Mouse (Mus musculus): ENCODE measurements around the gene Bola2. TPM values are rescaled to one million over a fixed set of nuclear protein-coding genes. Genes with fewer than 3 reads are reported as not detected.
"Not testable (repeated sequence)": the region's sequence is repeated elsewhere in the genome, so short reads cannot be mapped to it uniquely, and the experiment has no call there.

Bola2 gene
- polyA plus RNA-seq, 1 experiment from 2014 or later, result 138 TPM

GRCm38 (mm10) chr7:126668452-126668851 is 26.7 kb upstream of the Bola2 start:
- Histone ChIP-seq H3K4me3 (no peak overlapping the region), H3K4me2 (replicated peaks) (no peak overlapping the region), H3K36me3 (peaks cover 55% of the 10 kb centered on the region), H3K27ac (no peak overlapping the region), H3K27me3 (no peaks in the 10 kb centered on the region), H3K9ac (no peak overlapping the region), H3K9me3 (no peaks in the 10 kb centered on the region), H3K4me1 (no peaks in the 10 kb centered on the region)
- 84% methylated on average over 5 of the region's 5 CpGs for WGBS
- no peak for ATAC-seq (ENCODE audit: insufficient number of reproducible peaks, insufficient read depth, low FRiP score, low TSS enrichment)

GRCm38 (mm10) chr7:126670152-126670551 is 25.0 kb upstream of the Bola2 start:
- Histone ChIP-seq H3K9me3 (no peaks in the 10 kb centered on the region), H3K36me3 (peaks cover 48% of the 10 kb centered on the region), H3K4me2 (replicated peaks) (no peak overlapping the region), H3K9ac (no peak overlapping the region), H3K27me3 (no peaks in the 10 kb centered on the region), H3K4me3 (no peak overlapping the region), H3K27ac (no peak overlapping the region), H3K4me1 (no peaks in the 10 kb centered on the region)
- no peak for ATAC-seq (ENCODE audit: insufficient number of reproducible peaks, insufficient read depth, low FRiP score, low TSS enrichment)
- WGBS, result 96% methylated on average over 3 of the region's 3 CpGs

- Histone ChIP-seq H3K9me3 (no peaks in the 10 kb centered on the region), H3K4me1 (no peaks in the 10 kb centered on the region), H3K27me3 (no peaks in the 10 kb centered on the region), H3K4me3 (no peak overlapping the region), H3K9ac (no peak overlapping the region), H3K4me2 (replicated peaks) (no peak overlapping the region), H3K27ac (no peak overlapping the region), H3K36me3 (peaks cover 37% of the 10 kb centered on the region)
- 93% methylated on average over 9 of the region's 9 CpGs for WGBS
- no peak for ATAC-seq (ENCODE audit: insufficient number of reproducible peaks, insufficient read depth, low FRiP score, low TSS enrichment)
These were observed 23.1 kb upstream of the Bola2 start for GRCm38 (mm10) chr7:126672111-126672510.

- no peak overlapping the region for H3K9ac ChIP-seq
- WGBS, result 92% methylated on average over 8 of the region's 8 CpGs
- H3K27ac ChIP-seq, result no peak overlapping the region
- no peaks in the 10 kb centered on the region for H3K27me3 ChIP-seq
- H3K4me1 ChIP-seq, result no peaks in the 10 kb centered on the region
- peaks cover 30% of the 10 kb centered on the region for H3K36me3 ChIP-seq
- no peaks in the 10 kb centered on the region for H3K9me3 ChIP-seq
- H3K4me3 ChIP-seq, result no peak overlapping the region
- ATAC-seq (ENCODE audit: insufficient number of reproducible peaks, insufficient read depth, low FRiP score, low TSS enrichment), result no peak
- H3K4me2 ChIP-seq (replicated peaks), result no peak overlapping the region
These were observed 20.1 kb upstream of the Bola2 start for GRCm38 (mm10) chr7:126675104-126675503.

- ATAC-seq (ENCODE audit: insufficient number of reproducible peaks, insufficient read depth, low FRiP score, low TSS enrichment), result no peak
- Histone ChIP-seq H3K9me3 (no peaks in the 10 kb centered on the region), H3K27me3 (no peaks in the 10 kb centered on the region), H3K4me3 (no peak within 1 kb of the TSS), H3K9ac (no peak within 1 kb of the TSS), H3K4me2 (replicated peaks) (no peak within 1 kb of the TSS), H3K36me3 (peaks cover 23% of the 10 kb centered on the region), H3K4me1 (no peaks in the 10 kb centered on the region), H3K27ac (no peak within 1 kb of the TSS)
- 83% methylated on average over 1 of the region's 1 CpGs for WGBS
These were observed 19.0 kb upstream of the Bola2 start, which contains the start of gene Sult1a1 for GRCm38 (mm10) chr7:126676207-126676606. TSS of gene Sult1a1 (minus strand) at chr7:126676432.

GRCm38 (mm10) chr7:126676631-126677220 is 18.5 kb upstream of the Bola2 start:
- Histone ChIP-seq H3K27me3 (no peaks in the 10 kb centered on the region), H3K36me3 (peaks cover 18% of the 10 kb centered on the region), H3K9ac (no peak overlapping the region), H3K4me2 (replicated peaks) (no peak overlapping the region), H3K9me3 (no peaks in the 10 kb centered on the region), H3K4me3 (no peak overlapping the region), H3K4me1 (no peaks in the 10 kb centered on the region), H3K27ac (no peak overlapping the region)
- 82% methylated on average over 4 of the region's 4 CpGs for WGBS
- no peak for ATAC-seq (ENCODE audit: insufficient number of reproducible peaks, insufficient read depth, low FRiP score, low TSS enrichment)

GRCm38 (mm10) chr7:126678545-126679341 is 16.5 kb upstream of the Bola2 start:
- H3K4me2 ChIP-seq (replicated peaks), result no peak overlapping the region
- H3K27ac ChIP-seq, result no peak overlapping the region
- no peaks in the 10 kb centered on the region; the same call in 1 of the 2 replicates for H3K36me3 ChIP-seq
- H3K9ac ChIP-seq, result no peak overlapping the region
- no peaks in the 10 kb centered on the region for H3K4me1 ChIP-seq
- no peak overlapping the region for H3K4me3 ChIP-seq
- no peaks in the 10 kb centered on the region for H3K9me3 ChIP-seq
- ATAC-seq (ENCODE audit: insufficient number of reproducible peaks, insufficient read depth, low FRiP score, low TSS enrichment), result no peak
- no peaks in the 10 kb centered on the region for H3K27me3 ChIP-seq
- WGBS, result 83% methylated on average over 8 of the region's 8 CpGs

- no peak for ATAC-seq (ENCODE audit: insufficient number of reproducible peaks, insufficient read depth, low FRiP score, low TSS enrichment)
- H3K4me1 ChIP-seq, result no peaks in the 10 kb centered on the region
- H3K36me3 ChIP-seq, result no peaks in the 10 kb centered on the region; the same call in 1 of the 2 replicates
- no peak overlapping the region for H3K4me2 ChIP-seq (replicated peaks)
- 89% methylated on average over 5 of the region's 5 CpGs for WGBS
- H3K27me3 ChIP-seq, result no peaks in the 10 kb centered on the region
- no peak overlapping the region for H3K9ac ChIP-seq
- no peak overlapping the region for H3K4me3 ChIP-seq
- H3K9me3 ChIP-seq, result no peaks in the 10 kb centered on the region
- H3K27ac ChIP-seq, result no peak overlapping the region
These were observed 15.5 kb upstream of the Bola2 start for GRCm38 (mm10) chr7:126679683-126680082.

GRCm38 (mm10) chr7:126681221-126681620 is 14.0 kb upstream of the Bola2 start:
- no peaks in the 10 kb centered on the region for H3K9me3 ChIP-seq
- WGBS, result 92% methylated on average over 5 of the region's 5 CpGs
- H3K27me3 ChIP-seq, result no peaks in the 10 kb centered on the region
- H3K4me2 ChIP-seq (replicated peaks), result no peak overlapping the region
- no peak for ATAC-seq (ENCODE audit: insufficient number of reproducible peaks, insufficient read depth, low FRiP score, low TSS enrichment)
- H3K27ac ChIP-seq, result no peak overlapping the region
- H3K4me3 ChIP-seq, result no peak overlapping the region
- no peak overlapping the region for H3K9ac ChIP-seq
- no peaks in the 10 kb centered on the region for H3K4me1 ChIP-seq
- no peaks in the 10 kb centered on the region; the same call in 1 of the 2 replicates for H3K36me3 ChIP-seq

GRCm38 (mm10) chr7:126688156-126688555 is 7.0 kb upstream of the Bola2 start:
- H3K9me3 ChIP-seq; H3K27me3 ChIP-seq; H3K9ac ChIP-seq; H3K4me2 ChIP-seq (replicated peaks); ATAC-seq (ENCODE audit: insufficient number of reproducible peaks, insufficient read depth, low FRiP score, low TSS enrichment); H3K27ac ChIP-seq; H3K4me3 ChIP-seq; H3K4me1 ChIP-seq: not testable (repeated sequence)
- 75% methylated on average over 4 of the region's 4 CpGs for WGBS
- H3K36me3 ChIP-seq, result peaks cover 26% of the 10 kb centered on the region

GRCm38 (mm10) chr7:126689021-126689420 is 6.2 kb upstream of the Bola2 start:
- peaks cover 5% of the 10 kb centered on the region; the same call in 1 of the 2 replicates for H3K4me1 ChIP-seq
- H3K36me3 ChIP-seq, result peaks cover 26% of the 10 kb centered on the region
- no peak overlapping the region for H3K4me3 ChIP-seq
- ATAC-seq (ENCODE audit: insufficient number of reproducible peaks, insufficient read depth, low FRiP score, low TSS enrichment), result no peak
- H3K9ac ChIP-seq, result no peak overlapping the region
- no peaks in the 10 kb centered on the region for H3K27me3 ChIP-seq
- 82% methylated on average over 3 of the region's 3 CpGs for WGBS
- H3K4me2 ChIP-seq (replicated peaks), result no peak overlapping the region
- no peak overlapping the region for H3K27ac ChIP-seq
- no peaks in the 10 kb centered on the region for H3K9me3 ChIP-seq

- 80% methylated on average over 3 of the region's 3 CpGs for WGBS
These were observed 4.5 kb upstream of the Bola2 start for GRCm38 (mm10) chr7:126690737-126691136.

More at GRCm38 (mm10) chr7:126690737-126691136, 4.5 kb upstream of the Bola2 start:
- peaks cover 26% of the 10 kb centered on the region for H3K36me3 ChIP-seq
- H3K9me3 ChIP-seq, result no peaks in the 10 kb centered on the region
- H3K9ac ChIP-seq, result no peak overlapping the region
- H3K4me1 ChIP-seq, result peaks cover 11% of the 10 kb centered on the region; the same call in 1 of the 2 replicates
- H3K27me3 ChIP-seq, result no peaks in the 10 kb centered on the region
- ATAC-seq (ENCODE audit: insufficient number of reproducible peaks, insufficient read depth, low FRiP score, low TSS enrichment), result no peak
- H3K27ac ChIP-seq, result no peak overlapping the region
- no peak overlapping the region for H3K4me2 ChIP-seq (replicated peaks)
- H3K4me3 ChIP-seq, result no peak overlapping the region
